Mouse (Mus musculus): ENCODE data around the gene Rprm. TPM values are rescaled to one million over a fixed set of nuclear protein-coding genes. Genes with fewer than 3 reads are reported as not detected.

The Rprm gene
- total and polyA plus RNA-seq, 3 experiments, result not detected

DNA sequence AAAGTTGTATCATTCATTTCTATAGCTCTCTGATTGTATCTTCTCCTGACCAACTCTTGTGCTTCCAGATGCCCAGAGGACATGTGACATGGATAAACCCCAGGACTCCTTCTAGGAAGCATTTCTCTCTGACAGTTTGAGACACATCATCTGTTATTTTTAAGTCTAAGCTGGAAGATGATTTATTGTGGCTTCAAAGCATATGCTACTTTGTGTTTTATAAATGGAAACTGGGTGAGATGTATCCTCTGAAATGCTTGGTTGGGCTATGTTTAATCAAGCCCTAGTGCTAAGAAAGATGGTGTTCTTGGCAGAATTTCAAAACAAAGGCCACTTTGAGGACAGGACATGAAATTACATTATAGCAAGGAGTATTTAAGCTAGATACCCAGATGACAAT lies 24.3 kb downstream of the Rprm start:
- in situ Hi-C loops (cut with MboI; ENCODE audit: low pct_ligation_motif_present, low pct_unique_long_range_greater_than_20kb, low sequenced_read_pairs), result no loop called here
- dilution Hi-C loops (cut with MboI; ENCODE audit: extremely low pct_ligation_motif_present, extremely low pct_unique_long_range_greater_than_20kb, low sequenced_read_pairs), result no loop called here
- no peak overlapping the region for H3K27ac ChIP-seq (ENCODE audit: insufficient read depth, low read depth)

More for the DNA sequence above, 24.3 kb downstream of the Rprm start:
- Histone ChIP-seq H3K9ac (ENCODE audit: insufficient read depth, low read depth) (no peak overlapping the region), H3K4me2 (ENCODE audit: insufficient read depth, low read depth, poor library complexity, severe bottlenecking) (no peak overlapping the region), H3K4me1 (ENCODE audit: control insufficient read depth in 1 of 2, insufficient read depth in 2 of 2) (no peaks in the 10 kb centered on the region), H3K36me3 (replicated peaks in 1 of 2; ENCODE audit: control insufficient read depth in 1 of 2, insufficient read depth in 1 of 2, low read length in 1 of 2) (no peaks in the 10 kb centered on the region), H3K27me3 (replicated peaks) (no peaks in the 10 kb centered on the region), H3K4me3 (replicated peaks in 1 of 3; ENCODE audit: low read depth in 2 of 3, low read length in 2 of 3, poor library complexity in 1 of 3) (no peak overlapping the region), H3K79me2 (replicated peaks; ENCODE audit: control insufficient read depth, extremely low read depth, insufficient read depth, poor library complexity, severe bottlenecking) (no peaks in the 10 kb centered on the region), H3K9me3 (replicated peaks; ENCODE audit: low read length) (peaks cover 38% of the 10 kb centered on the region)
- no peak for DNase-seq (ENCODE audit: extremely low read depth)
- TF ChIP-seq JUN (IDR thresholded peaks at IDR 0.05; ENCODE audit: insufficient read depth, low read depth, low read length), result no peak
- no peak for TF ChIP-seq MXI1 (IDR thresholded peaks at IDR 0.05; ENCODE audit: low read depth, low read length)
- no peak for TF ChIP-seq CHD1 (IDR thresholded peaks at IDR 0.05; ENCODE audit: low read depth, low read length)
- no peak for TF ChIP-seq ZNF384 (IDR thresholded peaks at IDR 0.05; ENCODE audit: low read depth, low read length)
- TF ChIP-seq USF1 (IDR thresholded peaks at IDR 0.05; ENCODE audit: low read depth, low read length), result no peak
- TF ChIP-seq POLR2A (IDR thresholded peaks at IDR 0.05; ENCODE audit: low read depth, low read length), result no peak
- no peak for TF ChIP-seq KAT2A (IDR thresholded peaks at IDR 0.05; ENCODE audit: insufficient replicate concordance, low read length)
- no peak for TF ChIP-seq EP300 (IDR thresholded peaks at IDR 0.05; ENCODE audit: low read length)
- TF ChIP-seq USF2 (conservative IDR thresholded peaks at IDR 0.05; ENCODE audit: low read depth, low read length), result no peak
- TF ChIP-seq E2F4 (IDR thresholded peaks at IDR 0.05; ENCODE audit: insufficient replicate concordance, low read depth, low read length), result no peak
- TF ChIP-seq MAFK (IDR thresholded peaks at IDR 0.05; ENCODE audit: insufficient replicate concordance, low read length), result no peak
- TF ChIP-seq TBP (conservative IDR thresholded peaks at IDR 0.05; ENCODE audit: low read depth, low read length), result no peak
- no peak for TF ChIP-seq MEF2A (IDR thresholded peaks at IDR 0.05; ENCODE audit: borderline replicate concordance, low read depth, low read length)
- no peak for TF ChIP-seq ZC3H11A (IDR thresholded peaks at IDR 0.05; ENCODE audit: low read depth, low read length)
- no peak for TF ChIP-seq ELF1 (IDR thresholded peaks at IDR 0.05; ENCODE audit: low read depth, low read length)
- TF ChIP-seq PAX5 (IDR thresholded peaks at IDR 0.05; ENCODE audit: low read length), result no peak
- TF ChIP-seq GABPA (IDR thresholded peaks at IDR 0.05; ENCODE audit: insufficient replicate concordance, low read depth, low read length), result no peak
- no peak for TF ChIP-seq NELFE (IDR thresholded peaks at IDR 0.05; ENCODE audit: low read depth, low read length)
- TF ChIP-seq ZMIZ1 (IDR thresholded peaks at IDR 0.05; ENCODE audit: low read depth, low read length), result no peak

Measured in CH12.LX (cell line).